Mouse (Mus musculus): ENCODE measurements around the gene Zbtb48. TPM values are rescaled to one million over a fixed set of nuclear protein-coding genes. Genes with fewer than 3 reads are reported as not detected.

The Zbtb48 gene
- polyA plus RNA-seq (2012; rRNA removed): 9.7 and 11.2 TPM in 2 replicates

DNA sequence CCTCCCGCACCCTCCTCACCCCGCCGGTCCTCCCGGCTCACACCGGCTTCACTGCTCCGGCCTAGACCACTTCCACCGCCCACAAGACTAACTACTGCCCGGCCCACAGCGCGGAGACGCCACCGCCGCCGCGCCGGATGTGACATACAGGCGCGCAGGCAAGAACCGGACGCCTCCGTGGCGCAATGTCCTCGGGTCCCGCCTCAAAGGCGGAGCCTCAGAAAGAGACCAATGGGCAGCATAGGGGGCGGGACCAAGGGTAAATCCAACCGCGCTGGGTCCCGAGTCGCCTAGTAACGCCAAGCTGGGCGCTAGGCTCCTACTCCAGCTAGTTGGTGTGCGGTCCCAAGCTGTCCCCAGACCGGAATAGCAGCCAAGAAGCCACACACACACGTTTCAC is at the start of gene Zbtb48:
Zbtb48 (minus strand) TSS at position 148 of the 400 bp plus-strand sequence.

GRCm38 (mm10) chr4:152072121-152072601 is 44.7 kb upstream of the Zbtb48 start, which contains the start of gene Plekhg5:
TSS of gene Plekhg5 (plus strand) at chr4:152072498.

GRCm38 (mm10) chr4:152038985-152039830 is 11.7 kb upstream of the Zbtb48 start, which contains the start of gene Nol9:
TSS of gene Nol9 (plus strand) at chr4:152039321.

GRCm38 (mm10) chr4:152038225-152038984 is 10.9 kb upstream of the Zbtb48 start, which contains the start of gene Tas1r1:
TSS of gene Tas1r1 (minus strand) at chr4:152038568.

GRCm38 (mm10) chr4:152008622-152009075 is 18.8 kb downstream of the Zbtb48 start, which contains the start of gene Klhl21:
TSS of gene Klhl21 (plus strand) at chr4:152008803.

GRCm38 (mm10) chr4:151996173-151996950 is 31.1 kb downstream of the Zbtb48 start, which contains the start of gene Phf13:
TSS of gene Phf13 (minus strand) at chr4:151996258.

GRCm38 (mm10) chr4:151988342-151989109 is 38.9 kb downstream of the Zbtb48 start, which contains the start of gene Thap3:
TSS of gene Thap3 (minus strand) at chr4:151988997.

Other genes with a start within 250 kb of the Zbtb48 start
- 6.8 and 10.7 TPM in 2 replicates for gene Camta1, start 165.8 kb downstream of the Zbtb48 start, polyA plus RNA-seq (2012; rRNA removed)
- gene Dnajc11, start 94.0 kb downstream of the Zbtb48 start, polyA plus RNA-seq (2012; rRNA removed): 26.8 and 27.1 TPM in 2 replicates
- gene Thap3, start 38.7 kb downstream of the Zbtb48 start, polyA plus RNA-seq (2012; rRNA removed): 7.2 and 7.9 TPM in 2 replicates
- gene Phf13, start 31.4 kb downstream of the Zbtb48 start, polyA plus RNA-seq (2012; rRNA removed): 1.9 and 2.0 TPM in 2 replicates
- 3.0 and 3.4 TPM in 2 replicates for gene Klhl21, start 18.9 kb downstream of the Zbtb48 start, polyA plus RNA-seq (2012; rRNA removed)
- gene Tas1r1, start 10.9 kb upstream of the Zbtb48 start, polyA plus RNA-seq (2012; rRNA removed): 0.04 and 0.08 TPM in 2 replicates
- 6.7 and 7.9 TPM in 2 replicates for gene Nol9, start 11.7 kb upstream of the Zbtb48 start, polyA plus RNA-seq (2012; rRNA removed)
- 2.6 TPM in 2 replicates for gene Plekhg5, start 44.8 kb upstream of the Zbtb48 start, polyA plus RNA-seq (2012; rRNA removed)
- 0.39 and 0.46 TPM in 2 replicates for gene Tnfrsf25, start 88.3 kb upstream of the Zbtb48 start, polyA plus RNA-seq (2012; rRNA removed)
- 1.3 and 1.6 TPM in 2 replicates for gene Espn, start 124.7 kb upstream of the Zbtb48 start, polyA plus RNA-seq (2012; rRNA removed)
- gene Hes2, start 131.2 kb upstream of the Zbtb48 start, polyA plus RNA-seq (2012; rRNA removed): not detected in 2 replicates
- 9.0 and 9.1 TPM in 2 replicates for gene Acot7, start 150.5 kb upstream of the Zbtb48 start, polyA plus RNA-seq (2012; rRNA removed)
- gene Gpr153, start 246.6 kb upstream of the Zbtb48 start, polyA plus RNA-seq (2012; rRNA removed): 1.4 TPM in 2 replicates